Mouse (Mus musculus) skeletal muscle tissue, adult 2 months (tissue): ENCODE measurements around the gene Lrrd1.
A peak's percentile ranks its signal among the peaks of the same experiment; 100 is the strongest.
"Not testable (repeated sequence)": the region's sequence is repeated elsewhere in the genome, so short reads cannot be mapped to it uniquely, and the experiment has no call there.

ENCODE experiments used
- DNase-seq: peaks from one replicate; pipeline ENCODE4 v3.0.0-alpha.2; 2012; ENCODE audit warnings: low read depth, low spot score

Gene Lrrd1

DNA sequence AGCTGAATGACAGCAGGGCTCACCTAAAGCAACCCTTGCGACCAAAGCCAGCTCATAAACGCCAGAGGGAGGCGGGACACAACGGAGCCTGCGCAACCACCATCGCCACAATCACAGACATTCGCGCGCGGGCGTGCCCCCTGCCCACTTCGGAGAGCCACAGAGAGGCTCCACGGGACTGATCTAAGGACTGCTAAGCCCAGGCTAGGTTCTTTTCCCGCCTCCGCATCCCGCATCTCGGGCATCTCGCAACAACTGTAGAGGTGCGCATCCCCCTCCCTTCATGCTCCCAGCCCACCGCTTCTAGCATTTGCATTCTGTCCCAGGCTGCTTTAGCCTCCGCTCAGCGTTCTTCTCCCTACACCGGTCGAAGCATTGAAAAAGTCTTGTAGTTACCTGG, at the start of gene Lrrd1:
Gene Lrrd1, plus strand, starts transcription at position 148 of the 400 bp plus-strand sequence.
- no peak for DNase-seq

DNA sequence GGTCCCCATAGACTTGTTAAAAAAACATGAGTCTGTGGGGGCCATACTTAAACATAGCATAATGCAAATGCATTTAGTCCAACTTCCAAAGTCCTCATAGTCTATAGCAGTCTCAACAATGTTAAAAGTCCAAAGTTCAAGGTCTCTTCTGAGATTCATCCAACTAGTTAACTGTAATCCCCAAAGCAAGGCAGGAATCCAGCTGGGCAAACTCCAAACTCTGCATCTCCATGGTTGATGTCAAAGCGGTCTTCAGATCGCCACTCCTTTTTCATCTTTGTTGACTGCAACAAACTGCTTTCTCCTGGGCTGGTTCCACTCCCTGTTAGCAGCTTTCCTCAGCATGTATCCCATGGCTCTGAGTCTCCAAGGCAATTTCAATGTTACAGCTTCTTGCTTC, 47.9 kb upstream of the Lrrd1 start:
- not testable (repeated sequence) for DNase-seq

DNA sequence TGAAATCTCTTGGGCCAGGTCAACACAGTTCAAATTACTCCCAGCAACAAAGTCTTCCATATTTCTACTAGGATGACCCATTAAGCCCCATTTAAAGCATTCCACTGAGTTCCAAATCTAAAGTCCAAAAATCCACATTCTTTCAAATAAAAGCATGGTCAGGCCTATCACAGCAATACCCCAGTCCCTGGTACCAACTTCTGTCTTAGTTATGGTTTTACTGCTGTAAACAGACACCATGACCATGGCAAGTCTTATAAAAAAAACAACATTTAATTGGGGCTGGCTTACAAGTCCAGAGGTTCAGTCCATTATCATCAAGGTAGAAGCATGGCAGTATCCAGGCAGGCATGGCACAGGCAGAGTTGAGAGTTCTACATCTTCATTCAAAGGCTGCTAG, 46.3 kb upstream of the Lrrd1 start:
- not testable (repeated sequence) for DNase-seq

DNA sequence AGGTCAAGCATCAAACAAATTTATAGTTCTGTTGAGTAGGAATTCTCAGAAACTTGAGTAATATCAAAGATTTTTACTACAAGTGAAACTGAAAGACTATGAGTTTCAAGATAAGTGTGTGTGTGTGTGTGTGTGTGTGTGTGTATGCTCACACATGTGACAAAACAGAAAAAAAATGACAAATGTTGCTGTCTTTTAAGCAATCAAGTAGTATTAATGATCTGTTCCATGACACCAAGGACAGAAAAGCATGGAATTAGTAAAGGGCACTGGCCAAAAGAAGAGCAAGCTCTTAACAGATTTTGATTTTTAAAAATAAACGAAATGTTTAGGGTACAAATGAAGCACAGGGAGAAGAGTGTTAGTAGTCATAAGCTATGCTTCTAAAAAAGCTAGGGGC, 44.9 kb upstream of the Lrrd1 start:
- no peak for DNase-seq

DNA sequence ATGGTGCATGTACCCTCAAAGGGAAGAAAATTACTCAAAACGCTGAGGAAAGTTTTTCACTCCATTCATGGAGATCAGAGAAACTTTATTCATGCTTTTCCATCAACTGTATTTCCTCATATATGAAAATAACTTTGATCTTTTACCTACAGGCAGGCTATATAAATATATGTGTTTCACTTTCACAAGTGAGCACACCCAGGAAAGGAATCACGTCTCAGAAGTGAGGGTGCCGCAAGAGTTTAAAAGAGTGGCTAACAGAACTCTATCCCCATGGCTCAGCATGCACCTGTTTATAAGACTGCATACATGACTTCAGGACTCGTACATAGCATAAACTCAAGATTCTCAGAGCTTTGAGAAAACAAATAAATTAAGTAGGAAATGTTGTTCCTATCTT, 44.1 kb upstream of the Lrrd1 start:
- no peak for DNase-seq

DNA sequence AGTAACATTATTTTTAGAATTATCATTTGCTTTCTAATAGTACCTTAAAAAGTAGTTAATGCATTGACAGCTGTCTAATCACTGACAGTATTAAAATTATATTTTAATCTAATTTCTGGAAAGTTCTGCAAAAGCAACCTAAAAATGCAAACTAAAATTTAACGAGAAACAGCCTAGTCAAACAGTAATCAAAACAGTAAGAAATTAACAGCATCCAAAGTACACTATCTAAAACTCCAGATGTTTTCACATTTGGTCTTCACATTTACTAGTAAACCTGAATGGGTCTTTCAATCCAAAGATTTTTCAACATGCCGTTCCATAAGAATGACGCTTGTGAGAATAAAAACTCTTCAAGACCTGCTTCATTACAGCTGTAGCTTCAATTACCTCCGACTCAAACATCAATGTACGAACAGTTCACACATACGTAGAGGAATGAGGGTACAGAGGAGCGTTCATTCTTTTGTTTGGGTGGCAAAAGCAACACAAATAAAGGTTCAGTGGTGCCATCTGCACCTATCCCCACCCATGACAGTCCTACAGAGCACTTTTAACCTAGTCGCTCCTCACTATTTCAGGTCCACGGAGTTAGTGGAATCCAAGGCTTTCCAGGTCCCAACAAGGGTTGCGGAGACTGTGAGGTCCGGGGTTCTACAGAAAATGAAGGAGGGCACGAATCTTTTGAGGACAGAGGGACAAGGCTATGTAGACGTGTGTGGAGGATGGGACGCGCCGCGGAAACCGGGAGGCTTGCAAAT, 43.1 kb upstream of the Lrrd1 start:
- DNase-seq, result no peak

DNA sequence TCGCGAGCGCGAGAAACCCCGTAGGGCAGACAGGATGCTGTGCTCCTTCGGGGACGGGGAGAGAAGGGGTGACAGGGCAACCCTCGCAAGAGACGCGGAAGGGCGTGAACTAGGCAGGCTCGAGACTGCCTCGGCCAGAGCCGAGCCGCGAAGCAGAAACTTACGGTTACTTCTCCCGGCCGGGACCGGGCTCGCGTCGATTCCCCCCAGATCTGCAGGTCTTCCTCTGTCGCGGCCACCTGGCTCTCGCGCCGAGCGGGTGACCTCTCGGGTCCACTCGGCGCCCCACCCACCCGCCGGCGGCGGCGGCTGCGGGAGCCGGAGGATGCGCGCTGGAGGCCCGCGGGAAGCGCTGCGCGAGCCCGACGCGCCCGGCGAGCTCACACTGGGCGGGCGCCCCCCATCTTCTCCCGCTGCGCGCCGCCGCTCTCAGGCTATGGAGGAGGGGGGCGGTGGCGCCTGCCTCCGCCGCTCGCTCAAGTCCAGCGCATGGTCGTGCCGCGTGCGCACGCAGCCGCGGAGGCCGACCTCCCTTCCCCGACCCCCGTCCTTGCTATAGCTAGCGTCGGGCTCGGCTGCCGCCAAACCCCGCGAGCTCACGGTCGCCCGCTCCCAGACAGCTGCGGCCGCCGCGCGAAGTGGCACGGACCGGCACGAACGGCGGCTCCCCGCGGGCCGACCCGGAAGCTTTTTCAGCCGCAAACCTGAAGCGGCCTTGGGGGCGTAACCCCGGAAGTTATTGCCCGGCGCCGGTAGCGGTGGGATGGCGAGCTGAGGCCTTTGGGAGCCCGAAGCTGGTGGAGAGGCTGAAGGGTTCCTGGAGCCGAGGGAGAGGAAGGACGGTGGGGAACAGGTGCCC, 42.3 kb upstream of the Lrrd1 start, which contains the start of the genes Ankib1 and Krit1:
Gene Ankib1, minus strand, starts transcription at position 493 of the 859 bp plus-strand sequence.
Gene Krit1, plus strand, starts transcription at position 752 of the 859 bp plus-strand sequence.
- peak; percentile 70 for DNase-seq

DNA sequence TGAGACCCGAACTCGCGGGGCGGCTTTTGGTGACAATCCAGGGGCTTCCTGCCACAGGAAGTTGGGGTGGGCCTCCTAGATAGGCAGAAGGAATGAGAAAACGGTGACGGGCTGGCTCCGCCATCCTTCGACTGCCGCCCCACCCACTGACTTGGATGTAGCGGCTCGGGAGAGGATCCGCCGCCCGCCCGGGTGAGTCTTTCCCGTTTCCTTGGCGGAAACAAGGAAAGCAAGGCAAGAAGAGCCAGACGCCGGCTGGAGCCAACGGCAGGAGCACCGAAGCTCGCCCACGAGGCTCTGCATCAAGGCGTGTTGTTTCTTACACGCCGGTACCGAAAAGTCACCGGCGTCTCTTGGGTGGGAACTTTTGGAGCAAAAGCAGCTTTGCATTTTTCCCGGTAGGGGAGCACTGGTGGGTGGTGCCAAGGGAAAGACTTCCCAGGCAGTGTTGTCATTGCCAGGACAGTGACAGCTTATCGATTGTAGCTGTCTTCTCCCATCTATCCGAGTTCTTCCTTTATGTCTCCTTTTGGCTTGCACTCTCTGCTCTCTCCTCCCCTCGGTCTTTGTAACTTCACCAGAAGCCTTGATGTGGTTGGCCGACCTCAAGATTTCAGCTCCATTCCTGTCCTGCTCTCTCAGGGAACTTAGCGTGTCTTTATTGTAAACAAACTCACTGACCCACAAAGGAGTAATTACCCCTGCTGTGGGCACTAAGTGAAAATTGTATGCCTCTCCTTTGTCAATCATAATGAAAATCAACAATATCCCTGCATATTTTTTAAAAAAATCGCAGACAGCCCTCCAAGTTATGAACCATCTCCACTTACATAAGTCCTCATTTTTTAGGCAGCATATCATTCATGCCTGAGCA, 41.4 kb upstream of the Lrrd1 start:
- DNase-seq, result no peak

DNA sequence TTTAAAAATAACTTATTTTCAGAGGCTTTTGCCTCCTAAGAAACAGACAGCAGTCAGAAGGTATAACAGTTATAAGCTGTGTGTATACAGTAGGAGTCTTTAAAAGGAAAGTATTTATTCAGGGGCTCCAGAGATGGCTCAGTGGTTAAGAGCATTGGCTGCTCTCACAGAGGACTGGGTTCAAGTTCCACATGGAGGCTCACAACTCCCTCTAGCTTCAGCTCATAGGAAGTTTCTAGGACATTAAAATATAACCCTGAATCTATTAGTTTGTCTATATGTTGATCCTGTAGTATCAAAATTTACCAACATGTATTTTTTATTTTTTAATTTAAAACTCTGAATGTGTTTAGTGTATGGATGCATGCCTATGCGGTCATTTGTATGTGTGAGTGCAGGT, 36.5 kb upstream of the Lrrd1 start:
- DNase-seq, result no peak

DNA sequence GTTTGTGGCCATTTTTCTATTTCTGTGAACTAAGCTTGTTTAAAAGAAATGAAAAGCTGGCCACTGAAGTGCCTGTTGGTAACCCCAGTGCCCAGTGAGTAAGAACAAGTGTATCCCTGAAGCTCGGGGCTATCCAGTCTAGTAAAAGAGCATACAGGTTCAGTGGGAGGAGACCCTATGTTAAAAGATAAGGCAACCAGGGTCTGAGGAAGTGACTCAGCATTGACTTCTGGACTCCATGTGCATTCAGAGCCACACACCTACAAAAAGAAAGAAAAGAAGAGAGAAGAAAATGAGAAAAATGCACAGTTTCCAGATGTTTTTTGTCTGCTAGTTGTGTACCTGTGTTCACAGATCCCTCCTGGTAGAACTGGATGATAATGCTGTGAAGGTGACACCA, 10.9 kb upstream of the Lrrd1 start:
- DNase-seq, result no peak

DNA sequence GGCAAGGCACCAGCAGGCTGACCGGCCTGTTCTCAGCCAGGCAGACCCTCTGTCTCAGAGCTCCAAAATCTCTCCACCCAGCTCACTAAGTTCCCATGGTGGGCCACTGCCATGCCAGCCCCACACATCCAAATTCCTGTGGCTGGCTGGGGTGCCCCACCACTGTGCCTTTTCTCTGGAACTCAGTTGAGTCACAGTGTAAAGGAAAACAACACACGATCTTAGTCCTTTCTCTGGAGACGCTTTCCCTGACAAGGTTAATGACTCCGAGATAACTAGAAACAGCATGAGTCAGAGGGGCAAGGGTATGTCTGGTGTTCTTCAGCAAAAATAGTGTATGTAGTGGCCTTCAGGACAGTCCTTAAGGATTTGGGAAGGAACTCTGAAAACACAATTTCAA, 25.2 kb downstream of the Lrrd1 start:
- DNase-seq, result no peak

DNA sequence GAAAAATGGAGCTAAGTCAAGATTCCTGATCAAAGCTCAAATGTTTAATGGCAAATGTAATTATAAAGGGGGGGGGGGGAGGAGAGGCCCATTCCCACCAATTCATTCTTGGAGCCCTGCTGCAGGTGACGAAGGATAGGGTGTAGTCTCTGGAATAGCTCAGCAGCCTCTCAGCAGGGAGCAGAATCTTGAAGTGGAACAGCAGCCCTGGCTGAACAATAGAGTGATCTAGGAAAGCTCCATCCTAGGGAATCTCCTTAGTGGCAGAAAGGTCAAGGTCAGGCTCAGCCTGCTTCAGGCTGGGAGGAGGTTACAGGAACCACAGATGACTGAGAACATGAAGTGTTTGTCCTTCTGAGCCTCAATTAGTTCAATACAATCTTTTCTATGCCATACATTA, 27.4 kb downstream of the Lrrd1 start:
- no peak for DNase-seq

DNA sequence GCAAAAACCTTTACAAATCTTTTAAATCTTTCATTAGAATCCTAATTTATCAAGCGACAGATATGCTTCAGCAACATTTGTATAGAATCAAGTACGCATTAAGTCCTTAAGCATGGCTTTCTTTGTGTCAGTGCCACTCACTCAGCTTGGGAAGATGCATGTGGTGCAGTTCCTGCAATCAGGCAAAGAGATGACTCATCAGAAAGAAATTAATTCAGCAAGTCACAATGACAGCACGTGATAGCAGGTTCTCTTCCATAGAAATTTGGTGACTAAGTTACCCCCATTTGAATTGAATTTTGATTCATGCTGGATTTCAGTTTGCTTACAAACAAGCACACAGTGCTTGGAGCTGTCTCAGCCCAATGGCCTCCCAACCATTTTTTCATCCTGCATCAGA, 28.5 kb downstream of the Lrrd1 start:
- no peak for DNase-seq

DNA sequence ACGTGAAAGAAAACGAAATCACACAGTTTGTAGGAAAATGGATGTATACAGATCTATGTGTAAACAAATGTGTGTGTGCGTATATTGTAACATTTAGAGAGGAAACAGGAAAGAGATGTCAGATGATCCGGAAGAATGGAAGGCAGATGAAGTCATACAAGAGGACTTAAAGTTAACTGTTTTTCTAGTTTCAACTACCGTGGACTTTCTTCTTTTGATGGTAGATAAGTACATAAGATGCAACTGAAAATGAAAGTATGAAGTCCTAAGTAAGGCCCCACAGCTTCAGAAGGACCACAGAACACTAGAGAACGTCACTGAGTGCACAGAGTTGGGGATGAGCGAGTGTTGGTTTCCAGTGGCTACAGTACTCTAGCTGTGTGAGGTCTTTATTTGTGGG, 41.9 kb downstream of the Lrrd1 start:
- not testable (repeated sequence) for DNase-seq

DNA sequence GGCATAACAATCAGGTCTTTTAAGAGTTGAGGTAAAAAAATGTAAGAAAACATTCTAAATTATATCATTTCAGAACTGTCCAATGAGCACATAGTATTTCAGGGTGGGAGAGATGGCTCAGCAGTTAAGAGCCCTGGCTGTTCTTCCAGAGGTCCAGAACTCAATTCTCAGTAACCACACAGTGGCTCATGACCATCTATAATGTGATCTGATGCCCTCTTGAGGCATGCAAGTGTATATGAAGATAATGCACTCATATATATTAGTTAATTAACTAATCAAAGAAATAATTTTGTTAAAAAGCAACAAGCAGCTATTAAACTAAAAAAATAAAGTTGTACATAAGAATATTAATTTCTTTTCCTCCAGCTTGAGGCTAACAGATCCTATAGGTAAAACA, 44.2 kb downstream of the Lrrd1 start:
- no peak for DNase-seq

DNA sequence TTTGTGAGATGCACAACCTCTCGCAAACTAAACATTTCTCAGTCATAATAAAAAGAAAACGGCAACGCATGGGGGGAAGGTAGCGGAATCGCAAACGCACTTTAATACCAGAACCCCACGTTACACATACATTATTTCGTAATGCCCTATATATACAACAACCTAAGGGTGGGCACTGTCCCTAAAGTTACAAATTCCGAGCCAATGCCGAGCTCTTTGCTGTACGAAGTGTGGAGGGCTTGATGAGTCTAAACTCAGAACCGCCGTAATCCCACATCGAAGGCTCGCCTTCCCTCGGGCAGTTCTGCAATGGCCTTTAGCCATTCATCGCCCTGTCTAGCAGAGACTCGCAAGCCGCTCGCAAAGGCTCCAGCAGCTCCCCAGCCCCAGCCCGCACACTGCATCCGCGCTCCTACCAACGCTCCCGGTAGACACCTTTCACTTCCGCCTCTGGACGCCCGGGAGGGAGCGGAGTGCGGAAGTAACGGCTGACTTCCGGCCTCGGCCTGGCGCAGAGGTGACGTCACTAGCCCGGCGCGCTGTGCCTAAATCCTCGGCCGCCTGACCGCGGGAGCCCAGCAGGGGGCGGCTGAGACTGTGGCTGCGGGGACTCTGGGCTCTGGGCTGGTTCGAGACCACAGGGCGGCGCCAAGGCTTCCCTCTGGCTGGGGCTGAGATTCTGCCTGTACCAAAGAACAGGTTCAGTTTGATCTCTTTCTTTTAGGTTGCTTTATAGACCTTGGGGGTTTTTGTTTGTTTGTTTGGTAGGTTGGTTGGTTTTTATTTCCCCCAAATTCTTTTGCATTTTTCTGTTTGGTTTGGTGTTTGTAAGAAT, 48.7 kb downstream of the Lrrd1 start, which contains the start of gene Mterf1a:
Gene Mterf1a, minus strand, starts transcription at position 475 of the 835 bp plus-strand sequence.
- DNase-seq, result not testable (repeated sequence)

DNA sequence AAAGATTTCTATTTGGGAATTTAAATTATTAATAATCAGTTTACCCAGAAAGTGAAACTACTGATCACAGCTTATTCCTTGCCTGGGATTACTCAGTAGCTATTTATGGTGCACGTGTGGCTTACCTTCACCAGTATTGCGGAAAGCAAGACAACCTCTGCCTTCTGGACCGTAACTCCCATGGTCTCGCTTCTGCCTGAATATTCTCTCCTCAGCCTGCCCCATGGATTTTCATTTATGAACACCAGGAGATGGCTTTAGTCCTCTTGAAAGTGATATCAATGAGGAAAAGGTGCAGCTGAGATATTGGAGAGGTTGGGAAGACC, 49.3 kb downstream of the Lrrd1 start:
- DNase-seq, result not testable (repeated sequence)

DNA sequence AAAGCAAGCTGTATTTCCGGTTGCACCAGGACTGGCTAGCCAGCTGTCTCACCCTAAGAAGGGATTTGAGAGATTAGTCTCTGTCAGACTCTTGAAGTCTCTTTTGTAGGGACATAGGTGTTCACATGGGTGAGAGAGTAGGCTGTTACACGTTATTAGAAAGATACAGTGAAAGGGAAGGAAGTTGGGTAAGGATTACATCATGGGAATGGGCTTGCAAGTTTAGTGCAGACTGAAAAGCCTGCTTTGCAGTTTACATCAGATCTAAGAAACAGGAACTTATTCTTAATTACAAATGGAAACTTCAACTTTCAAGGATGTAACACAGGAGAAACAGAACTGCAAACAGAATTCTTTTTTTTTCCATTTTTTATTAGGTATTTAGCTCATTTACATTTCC, 60.5 kb downstream of the Lrrd1 start:
- DNase-seq, result no peak
